Mouse (Mus musculus) heart, adult 2 months (tissue): ENCODE results near the gene Gbx1. TPM values are rescaled to one million over a fixed set of nuclear protein-coding genes. Genes with fewer than 3 reads are reported as not detected.

Experiments used
- DNase-seq, 2 experiments: peaks; one replicate each; pipeline ENCODE4 v3.0.0; 2021
- H3K27ac ChIP-seq: fragments of 200-600 bp; 2 replicates; pipeline ENCODE4 v1.8.1; 2022
- H3K27me3 ChIP-seq: fragments of 200-500 bp; 2 replicates; pipeline ENCODE4 v1.6.1; 2012; ENCODE audit warnings: mild to moderate bottlenecking, low read length, inconsistent platforms, mixed read lengths; ENCODE audit not compliant: control insufficient read depth, insufficient read depth
- H3K36me3 ChIP-seq: fragments of 200-500 bp; 2 replicates; pipeline ENCODE4 v1.6.1; 2012; ENCODE audit warnings: low read length, inconsistent platforms; ENCODE audit not compliant: control insufficient read depth, insufficient read depth
- H3K4me1 ChIP-seq: fragments of 200-500 bp; 2 replicates; pipeline ENCODE4 v1.6.1; 2011; ENCODE audit warnings: low read length; ENCODE audit not compliant: control insufficient read depth, insufficient read depth
- H3K4me3 ChIP-seq: fragments of 200-600 bp; 2 replicates; pipeline ENCODE4 v1.8.1; 2022
- H3K79me2 ChIP-seq: fragments of 200-500 bp; replicated peaks from 2 replicates; pipeline ENCODE4 v1.6.1; 2012; ENCODE audit warnings: mild to moderate bottlenecking, inconsistent platforms, low read length, moderate library complexity, mixed read lengths; ENCODE audit not compliant: control insufficient read depth, insufficient read depth
- H3K9ac ChIP-seq: fragments of 200-500 bp; 2 replicates; pipeline ENCODE4 v1.6.1; 2012; ENCODE audit warnings: low read depth, mild to moderate bottlenecking, control low read depth, inconsistent platforms, low read length, mixed read lengths
- CTCF ChIP-seq: fragments of 200-600 bp; IDR thresholded peaks from 2 replicates; pipeline ENCODE4 v1.8.1; 2022; ENCODE audit warnings: antibody characterized with exemption, mild to moderate bottlenecking, moderate library complexity
- EP300 ChIP-seq: fragments of 200-500 bp; IDR thresholded peaks from 2 replicates; pipeline ENCODE4 v1.6.1; 2011; ENCODE audit warnings: low read depth, low read length, control low read depth; ENCODE audit not compliant: insufficient read depth
- POLR2A ChIP-seq: fragments of 200-500 bp; IDR thresholded peaks from 2 replicates; pipeline ENCODE4 v1.6.1; 2011; ENCODE audit warnings: mild to moderate bottlenecking, low read depth, low read length, control low read depth; ENCODE audit not compliant: insufficient read depth
- WGBS: fragments of 180-500 bp; shearing (Covaris S2); methylation state at CpG from one replicate; pipeline ENCODE4 v1.1.7; 2018; 5-methylcytosine and 5-hydroxymethylcytosine counted together
- intact Hi-C: fragments of 180-260 bp; cut with DNase I; formaldehyde crosslinking; loops from one replicate; pipeline ENCODE4 v1.15.1; 2025
- polyA plus RNA-seq: library from polyadenylated mRNA; depleted of rRNA; stranded (reverse); fragments of >200 nt; gene quantifications from 2 replicates; pipeline ENCODE4 v1.2.3, GENCODE M21; 2012
- total RNA-seq, 2 experiments: library from RNA; stranded (reverse); gene quantifications; 2 replicates each; pipeline ENCODE4 v1.2.3; 2021

Gbx1 gene
- total and polyA plus RNA-seq, 3 experiments, result 0.06 TPM; not detected in 2

DNA sequence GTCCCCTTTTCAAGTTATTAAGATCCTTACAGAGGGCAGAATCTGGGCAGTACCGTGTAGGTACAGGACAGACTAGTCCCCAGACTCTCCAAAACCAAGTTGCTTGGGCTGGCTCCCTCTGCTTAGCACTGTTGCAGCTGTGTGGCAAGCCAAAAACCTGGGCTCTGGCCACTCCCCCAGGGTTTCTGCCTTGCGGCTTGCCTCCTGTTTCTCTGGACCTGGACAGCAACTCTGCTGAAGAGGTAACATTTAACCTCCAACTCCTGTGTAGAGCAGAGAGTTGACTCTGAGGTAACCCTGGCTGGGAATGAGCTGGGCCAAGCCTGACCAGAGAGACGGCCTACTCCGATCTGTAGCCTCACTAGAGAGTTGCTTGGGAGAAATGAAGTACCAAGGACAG lies 24.2 kb downstream of the Gbx1 start:
- no peak for TF ChIP-seq CTCF
- Histone ChIP-seq H3K9ac (no peak overlapping the region), H3K4me1 (no peaks in the 10 kb centered on the region), H3K79me2 (no peaks in the 10 kb centered on the region), H3K4me3 (no peak overlapping the region), H3K27me3 (no peaks in the 10 kb centered on the region), H3K36me3 (no peaks in the 10 kb centered on the region), H3K27ac (no peak overlapping the region)
- 77% methylated on average over 4 of the region's 4 CpGs for WGBS
- DNase-seq, result no peak
- intact Hi-C loops, result no loop called here

DNA sequence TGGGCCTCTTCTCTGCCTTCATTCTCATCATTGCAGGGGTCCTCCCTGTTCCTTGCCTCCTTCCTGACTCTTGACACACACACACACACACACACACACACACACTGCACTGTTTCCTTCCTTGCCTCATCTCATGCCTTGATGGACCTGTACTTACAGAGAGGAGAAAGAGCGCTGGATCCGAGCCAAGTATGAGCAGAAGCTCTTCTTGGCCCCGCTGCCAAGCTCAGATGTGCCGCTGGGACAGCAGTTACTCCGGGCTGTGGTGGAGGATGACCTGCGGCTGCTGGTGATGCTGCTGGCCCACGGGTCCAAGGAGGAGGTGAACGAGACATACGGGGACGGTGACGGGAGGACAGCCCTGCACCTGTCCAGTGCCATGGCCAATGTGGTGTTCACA lies 26.2 kb downstream of the Gbx1 start:
- no peaks in the 10 kb centered on the region for H3K27me3 ChIP-seq
- TF ChIP-seq POLR2A (no peak), CTCF (no peak), EP300 (no peak)
- intact Hi-C loops, result no loop called here
- H3K9ac ChIP-seq, result no peak overlapping the region
- no peak overlapping the region for H3K27ac ChIP-seq
- no peaks in the 10 kb centered on the region for H3K36me3 ChIP-seq
- WGBS, result 69% methylated on average over 11 of the region's 11 CpGs
- no peak overlapping the region for H3K4me3 ChIP-seq
- no peak for DNase-seq
- H3K4me1 ChIP-seq, result no peaks in the 10 kb centered on the region
- H3K79me2 ChIP-seq, result no peaks in the 10 kb centered on the region

- no peaks in the 10 kb centered on the region for H3K4me1 ChIP-seq
- H3K4me3 ChIP-seq, result no peak overlapping the region
- intact Hi-C loops, result no loop called here
- TF ChIP-seq EP300, result no peak
- TF ChIP-seq POLR2A, result no peak
- no peak for TF ChIP-seq CTCF
- DNase-seq, result no peak
- H3K27me3 ChIP-seq, result no peaks in the 10 kb centered on the region
- H3K36me3 ChIP-seq, result no peaks in the 10 kb centered on the region
- H3K79me2 ChIP-seq, result no peaks in the 10 kb centered on the region
- no peak overlapping the region for H3K27ac ChIP-seq
- H3K9ac ChIP-seq, result no peak overlapping the region
- 87% methylated on average over 10 of the region's 10 CpGs for WGBS
Measured at GRCm38 (mm10) chr5:24499113-24499512, 27.9 kb downstream of the Gbx1 start.

DNA sequence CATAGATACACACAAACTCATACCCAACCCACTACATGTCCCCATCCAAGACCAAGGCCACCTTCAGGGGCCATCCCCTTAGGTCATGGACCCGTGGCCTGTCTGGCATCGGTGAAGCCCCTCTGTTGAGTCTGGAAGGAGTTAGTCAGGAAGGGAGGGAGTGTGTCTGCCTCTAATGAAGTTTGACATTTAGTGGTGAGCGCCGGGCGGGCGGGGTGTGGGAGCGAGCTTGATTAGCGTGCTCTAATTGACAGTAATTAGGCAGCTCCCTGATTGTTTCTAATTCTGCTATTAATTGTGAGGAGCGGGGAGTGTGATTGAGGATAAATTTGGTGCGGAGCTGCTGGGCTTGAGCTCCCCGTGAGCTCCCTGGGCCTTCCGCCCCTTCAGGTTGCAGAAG lies 29.5 kb downstream of the Gbx1 start:
- no peak for DNase-seq
- Histone ChIP-seq H3K9ac (no peak overlapping the region), H3K79me2 (no peaks in the 10 kb centered on the region), H3K27ac (no peak overlapping the region), H3K27me3 (no peaks in the 10 kb centered on the region), H3K4me3 (no peak overlapping the region), H3K36me3 (no peaks in the 10 kb centered on the region), H3K4me1 (no peaks in the 10 kb centered on the region)
- TF ChIP-seq POLR2A, result no peak
- TF ChIP-seq EP300, result no peak
- TF ChIP-seq CTCF, result no peak
- WGBS, result 89% methylated on average over 12 of the region's 12 CpGs
- intact Hi-C loops, result no loop called here

DNA sequence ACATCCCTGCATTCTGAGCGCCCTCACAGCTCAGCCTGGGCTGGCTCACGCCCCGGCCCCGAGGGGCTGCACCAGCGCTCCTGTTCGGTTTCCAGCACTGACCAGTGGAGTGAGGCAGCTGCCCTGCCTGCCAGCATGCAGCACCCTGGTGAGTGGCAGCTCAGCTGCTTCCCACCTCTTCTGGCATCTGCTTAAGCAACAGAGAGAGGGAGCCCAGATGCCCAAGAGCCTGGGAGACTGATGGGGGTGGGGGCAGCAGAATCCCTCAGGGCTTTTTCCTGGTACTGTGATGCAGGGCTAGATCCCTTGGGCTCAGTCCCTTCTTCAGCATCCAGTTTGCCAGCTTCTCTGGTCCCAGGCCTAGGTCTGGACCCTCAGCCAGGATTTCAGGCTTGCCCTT lies 30.2 kb downstream of the Gbx1 start:
- no peak for DNase-seq
- no peak overlapping the region for H3K27ac ChIP-seq
- WGBS, result 79% methylated on average over 6 of the region's 6 CpGs
- H3K4me3 ChIP-seq, result no peak overlapping the region
- no peaks in the 10 kb centered on the region for H3K79me2 ChIP-seq
- H3K27me3 ChIP-seq, result no peaks in the 10 kb centered on the region
- intact Hi-C loops, result no loop called here
- no peak overlapping the region for H3K9ac ChIP-seq
- no peaks in the 10 kb centered on the region for H3K36me3 ChIP-seq
- H3K4me1 ChIP-seq, result no peaks in the 10 kb centered on the region
- TF ChIP-seq POLR2A (no peak), EP300 (no peak), CTCF (no peak)

DNA sequence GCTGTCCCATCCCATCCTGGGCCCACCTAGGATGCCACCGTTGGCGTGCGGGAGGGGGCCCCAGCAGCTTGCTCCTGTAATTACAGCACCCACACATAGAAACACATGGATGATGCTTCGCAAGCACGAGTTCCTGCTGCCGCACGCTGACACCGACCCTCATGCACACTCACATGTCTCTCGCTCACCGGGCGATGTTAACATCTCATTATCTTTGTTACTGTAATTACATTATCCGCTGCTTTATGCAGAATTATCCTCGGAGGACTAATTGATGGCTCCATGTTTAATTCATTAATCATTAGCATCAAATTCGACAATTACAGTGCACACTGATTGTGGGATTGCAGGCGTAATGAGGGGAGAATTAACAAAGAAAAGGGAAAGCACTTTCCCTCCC lies 32.0 kb downstream of the Gbx1 start:
- TF ChIP-seq EP300 (no peak), POLR2A (no peak), CTCF (no peak)
- H3K79me2 ChIP-seq, result no peaks in the 10 kb centered on the region
- no peaks in the 10 kb centered on the region for H3K36me3 ChIP-seq
- no peak overlapping the region for H3K9ac ChIP-seq
- no peak overlapping the region for H3K27ac ChIP-seq
- 91% methylated on average over 15 of the region's 15 CpGs for WGBS
- no peaks in the 10 kb centered on the region for H3K4me1 ChIP-seq
- H3K4me3 ChIP-seq, result no peak overlapping the region
- intact Hi-C loops, result no loop called here
- no peak for DNase-seq
- H3K27me3 ChIP-seq, result no peaks in the 10 kb centered on the region
